Mouse (Mus musculus) 3T3-L1 (cell line): ENCODE measurements around the gene Sf3b1.
"Not testable (repeated sequence)": the region's sequence is repeated elsewhere in the genome, so short reads cannot be mapped to it uniquely, and the experiment has no call there.

Experiments
- DNase-seq: peaks from one replicate; pipeline ENCODE4 v3.0.0-alpha.2; 2015; ENCODE audit warnings: low read depth, low spot score

Gene Sf3b1

GRCm38 (mm10) chr1:54956995-54957394 is 70.3 kb downstream of the Sf3b1 start:
- not testable (repeated sequence) for DNase-seq

- DNase-seq = no peak
Measured at GRCm38 (mm10) chr1:54954856-54955255, 72.4 kb downstream of the Sf3b1 start.

GRCm38 (mm10) chr1:54944648-54945047 is 82.6 kb downstream of the Sf3b1 start:
- no peak for DNase-seq

- DNase-seq = no peak
Measured at GRCm38 (mm10) chr1:54935466-54935865, 91.8 kb downstream of the Sf3b1 start.
